Mouse (Mus musculus): ENCODE measurements at regions not wholly inside any gene's neighbourhood (a gene's known extent, or its start where the extent isn't known, plus 50 kb on each side); places are given as distances from the start of the nearest gene placed in this dataset.
A peak's percentile ranks its signal among the peaks of the same experiment; 100 is the strongest.

GRCm38 (mm10) chr2:101473116-101473485 lies 151.4 kb upstream of the Rag2 start:
- Histone ChIP-seq H3K27ac (no peak overlapping the region), H3K4me3 (no peak overlapping the region), H3K9me3 (no peaks in the 10 kb centered on the region), H3K27me3 (no peaks in the 10 kb centered on the region), H3K9ac (no peak overlapping the region), H3K36me3 (no peaks in the 10 kb centered on the region), H3K4me1 (no peaks in the 10 kb centered on the region), H3K4me2 (no peak overlapping the region)
- no peak for ATAC-seq (ENCODE audit: borderline replicate concordance, extremely low read depth, low FRiP score, low TSS enrichment)
- 83% methylated on average over 4 of the region's 4 CpGs for WGBS

DNA sequence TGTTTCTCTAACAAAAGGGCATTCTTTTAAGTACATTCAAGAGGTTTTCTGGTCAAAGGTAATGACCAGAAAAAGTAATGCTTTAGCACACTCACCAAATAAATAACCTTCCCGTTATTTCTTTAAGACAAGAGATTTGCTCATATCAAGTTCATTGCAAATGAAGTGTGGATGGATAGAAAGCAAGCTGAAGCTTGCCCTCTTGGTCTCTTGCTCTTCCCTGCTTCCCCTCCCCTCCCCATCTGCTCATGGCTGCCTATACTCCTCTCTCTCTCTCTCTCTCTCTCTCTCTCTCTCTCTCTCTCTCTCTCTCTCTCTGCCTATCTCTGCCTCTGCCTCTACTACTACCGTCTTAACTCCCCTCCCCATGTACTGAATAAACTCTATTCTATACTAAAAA lies 147.7 kb upstream of the Rag2 start:
- Histone ChIP-seq H3K36me3 (no peaks in the 10 kb centered on the region), H3K9ac (no peak overlapping the region), H3K4me2 (no peak overlapping the region), H3K4me1 (no peaks in the 10 kb centered on the region), H3K27me3 (no peaks in the 10 kb centered on the region), H3K27ac (no peak overlapping the region), H3K9me3 (no peaks in the 10 kb centered on the region), H3K4me3 (no peak overlapping the region)
- WGBS: 47% methylated on average over 2 of the region's 2 CpGs
- no peak for ATAC-seq (ENCODE audit: borderline replicate concordance, extremely low read depth, low FRiP score, low TSS enrichment)

DNA sequence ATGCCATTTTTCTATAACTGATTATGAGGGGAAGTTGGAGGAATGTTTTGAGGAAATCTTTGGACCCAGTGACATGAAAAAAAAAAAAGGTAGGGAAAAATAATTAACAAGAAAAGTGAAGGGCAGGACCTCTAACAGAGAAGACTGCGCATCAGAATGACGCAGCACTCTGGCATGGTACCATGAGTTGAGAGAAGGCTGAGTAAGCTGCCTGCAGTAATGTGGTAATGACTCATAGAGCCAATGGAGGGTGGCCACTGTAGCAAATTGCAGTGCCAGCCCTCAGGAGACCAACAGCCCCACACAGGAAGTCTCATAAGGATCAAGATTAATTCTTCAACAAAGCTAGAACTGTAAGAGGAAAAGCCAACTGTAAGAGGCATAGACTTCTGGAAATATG lies 134.3 kb upstream of the Rag2 start:
- no peaks in the 10 kb centered on the region for H3K27me3 ChIP-seq
- 91% methylated on average over 2 of the region's 2 CpGs for WGBS
- no peak overlapping the region for H3K27ac ChIP-seq
- no peak overlapping the region for H3K9ac ChIP-seq
- ATAC-seq (ENCODE audit: borderline replicate concordance, extremely low read depth, low FRiP score, low TSS enrichment): no peak
- H3K4me3 ChIP-seq: no peak overlapping the region
- H3K9me3 ChIP-seq: no peaks in the 10 kb centered on the region
- H3K4me2 ChIP-seq: no peak overlapping the region
- H3K36me3 ChIP-seq: no peaks in the 10 kb centered on the region
- no peaks in the 10 kb centered on the region for H3K4me1 ChIP-seq

GRCm38 (mm10) chr2:101491762-101492161 lies 132.8 kb upstream of the Rag2 start:
- no peak for ATAC-seq (ENCODE audit: borderline replicate concordance, extremely low read depth, low FRiP score, low TSS enrichment)
- Histone ChIP-seq H3K4me2 (no peak overlapping the region), H3K4me3 (no peak overlapping the region), H3K27me3 (no peaks in the 10 kb centered on the region), H3K4me1 (no peaks in the 10 kb centered on the region), H3K9ac (no peak overlapping the region), H3K9me3 (no peaks in the 10 kb centered on the region), H3K36me3 (no peaks in the 10 kb centered on the region), H3K27ac (peak overlapping the region; percentile 5; the same call in 1 of the 2 replicates)
- 50% methylated on average over 3 of the region's 3 CpGs for WGBS

- H3K9me3 ChIP-seq: no peaks in the 10 kb centered on the region
- H3K27ac ChIP-seq: no peak overlapping the region
- no peak overlapping the region for H3K4me2 ChIP-seq
- no peak for ATAC-seq (ENCODE audit: borderline replicate concordance, extremely low read depth, low FRiP score, low TSS enrichment)
- no peaks in the 10 kb centered on the region for H3K36me3 ChIP-seq
- H3K4me1 ChIP-seq: no peaks in the 10 kb centered on the region
- H3K27me3 ChIP-seq: no peaks in the 10 kb centered on the region
- H3K4me3 ChIP-seq: no peak overlapping the region
- H3K9ac ChIP-seq: no peak overlapping the region
These were observed 116.4 kb upstream of the Rag2 start for GRCm38 (mm10) chr2:101508116-101508515.

Measured in lung, embryonic 15.5 days (tissue).